Mouse (Mus musculus): Measurements from ENCODE around the gene Pkd1l3. TPM values are rescaled to one million over a fixed set of nuclear protein-coding genes. Genes with fewer than 3 reads are reported as not detected.

Pkd1l3 gene
- polyA plus RNA-seq, 1 experiment from 2014 or later = 0.11 TPM

DNA sequence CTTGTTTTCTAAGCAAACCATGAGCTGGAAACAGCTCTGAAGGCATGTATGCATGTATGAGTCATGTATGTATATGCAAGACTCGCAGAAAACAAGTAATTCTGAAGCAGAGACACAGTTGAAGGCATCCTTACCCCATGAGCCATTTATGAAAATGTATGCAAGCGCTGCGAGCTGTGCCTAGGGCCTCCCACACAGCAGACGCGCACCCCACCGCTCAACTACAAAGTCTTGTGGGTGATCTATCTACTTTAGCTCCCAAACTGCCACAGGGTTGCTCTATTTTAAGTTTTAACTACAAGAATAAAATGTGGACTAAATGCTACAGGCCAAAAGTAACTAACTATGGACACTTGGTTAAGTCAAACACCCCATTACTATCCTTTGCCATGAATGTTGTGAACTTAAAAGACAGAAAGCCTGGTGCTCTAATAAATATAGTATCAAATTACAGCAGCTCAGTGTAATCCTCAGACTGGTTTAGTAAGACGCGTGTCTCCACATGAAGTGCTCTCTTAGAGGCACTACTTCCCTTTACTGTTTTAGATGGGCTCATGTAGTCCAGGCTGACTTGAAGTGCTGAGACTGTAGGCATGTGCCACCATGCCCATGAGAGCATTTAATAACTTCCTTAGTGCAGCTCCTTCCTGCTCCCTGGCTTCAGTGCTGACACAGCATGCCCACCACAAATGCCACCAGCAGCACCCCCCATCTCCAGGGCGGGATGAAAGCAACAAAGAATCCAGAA, 61.8 kb downstream of the Pkd1l3 start:
- Histone ChIP-seq H3K4me3 (replicated peaks) (no peak overlapping the region), H3K36me3 (peaks cover 93% of the 10 kb centered on the region), H3K4me1 (no peaks in the 10 kb centered on the region), H3K9me3 (replicated peaks) (no peaks in the 10 kb centered on the region), H3K9ac (no peak overlapping the region), H3K27ac (replicated peaks) (peak overlapping the region; percentile 68), H3K27me3 (no peaks in the 10 kb centered on the region), H3K4me2 (replicated peaks) (no peak overlapping the region)
- ATAC-seq (ENCODE audit: insufficient number of reproducible peaks, low FRiP score, low TSS enrichment, low read depth) = peak; percentile 78; the same call in 1 of the 2 replicates
- WGBS = 72% methylated on average over 9 of the region's 9 CpGs

DNA sequence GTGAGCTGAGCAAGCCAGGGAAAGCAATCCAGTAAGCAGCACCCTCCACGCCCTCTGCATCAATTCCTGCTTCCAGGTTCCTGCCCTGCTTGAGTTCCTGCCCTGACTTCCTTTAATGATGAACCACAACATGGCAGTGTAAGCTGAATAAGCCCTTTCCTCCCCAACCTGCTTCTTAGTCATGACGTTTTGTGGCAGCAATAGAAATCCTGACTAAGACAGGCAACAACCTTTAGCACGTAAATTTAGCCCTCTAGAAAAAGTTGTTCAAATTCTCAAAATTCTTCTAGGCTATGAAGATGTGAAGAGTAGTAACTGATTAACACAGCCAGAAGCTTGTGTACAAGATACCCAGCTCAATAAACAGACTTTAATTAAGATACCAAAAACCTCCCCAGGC, 67.2 kb downstream of the Pkd1l3 start:
- Histone ChIP-seq H3K4me1 (no peaks in the 10 kb centered on the region), H3K27ac (replicated peaks) (no peak overlapping the region), H3K9ac (no peak overlapping the region), H3K9me3 (replicated peaks) (no peaks in the 10 kb centered on the region), H3K4me2 (replicated peaks) (no peak overlapping the region), H3K36me3 (peaks cover 66% of the 10 kb centered on the region), H3K4me3 (replicated peaks) (no peak overlapping the region), H3K27me3 (no peaks in the 10 kb centered on the region)
- WGBS = 72% methylated on average over 3 of the region's 3 CpGs
- ATAC-seq (ENCODE audit: insufficient number of reproducible peaks, low FRiP score, low TSS enrichment, low read depth) = no peak

DNA sequence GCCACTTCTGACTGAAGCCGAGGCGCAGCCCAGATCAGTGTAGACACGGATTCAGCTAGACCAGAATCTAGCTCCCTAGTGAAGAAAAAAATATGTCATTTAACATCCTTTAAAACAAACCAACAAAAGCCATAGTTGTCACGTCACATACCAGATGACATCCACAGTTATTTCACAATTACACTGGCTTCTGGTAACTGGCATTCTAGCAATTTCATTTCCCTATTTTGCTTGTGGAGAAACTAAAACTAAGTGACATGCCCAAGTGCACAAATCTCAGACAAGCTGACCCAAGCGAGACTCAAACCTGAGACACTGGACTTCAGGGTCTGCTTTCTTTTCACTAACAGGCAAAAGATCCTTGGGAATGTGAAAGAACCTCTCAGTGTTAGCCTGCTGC, 67.8 kb downstream of the Pkd1l3 start:
- H3K36me3 ChIP-seq = peaks cover 61% of the 10 kb centered on the region
- no peaks in the 10 kb centered on the region for H3K4me1 ChIP-seq
- no peak for ATAC-seq (ENCODE audit: insufficient number of reproducible peaks, low FRiP score, low TSS enrichment, low read depth)
- no peak overlapping the region for H3K27ac ChIP-seq (replicated peaks)
- H3K9ac ChIP-seq = no peak overlapping the region
- H3K4me3 ChIP-seq (replicated peaks) = no peak overlapping the region
- H3K4me2 ChIP-seq (replicated peaks) = no peak overlapping the region
- no peaks in the 10 kb centered on the region for H3K9me3 ChIP-seq (replicated peaks)
- H3K27me3 ChIP-seq = no peaks in the 10 kb centered on the region
- 88% methylated on average over 5 of the region's 5 CpGs for WGBS

DNA sequence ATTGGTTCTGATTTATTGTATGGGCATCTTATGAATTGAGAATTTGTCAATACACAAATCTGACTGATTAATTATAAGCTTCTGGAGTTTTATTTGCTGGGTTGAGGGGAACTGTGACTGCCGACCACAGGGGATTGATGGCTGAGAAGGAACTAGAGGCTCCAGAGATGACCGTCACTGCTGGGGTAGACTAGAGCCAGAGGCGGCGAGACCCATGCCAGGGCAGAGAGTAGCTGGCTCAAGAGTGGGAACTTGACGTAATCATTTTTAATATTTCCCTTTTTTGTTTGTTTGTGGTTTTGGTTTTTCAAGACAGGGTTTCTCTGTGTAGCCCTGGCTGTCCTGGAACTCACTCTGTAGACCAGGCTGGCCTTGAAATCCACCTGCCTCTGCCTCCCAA, 72.9 kb downstream of the Pkd1l3 start:
- H3K4me2 ChIP-seq (replicated peaks) = no peak overlapping the region
- H3K4me3 ChIP-seq (replicated peaks) = no peak overlapping the region
- H3K36me3 ChIP-seq = peaks cover 15% of the 10 kb centered on the region
- H3K4me1 ChIP-seq = peaks cover 12% of the 10 kb centered on the region
- WGBS = 90% methylated on average over 5 of the region's 5 CpGs
- H3K27me3 ChIP-seq = no peaks in the 10 kb centered on the region
- no peak overlapping the region for H3K27ac ChIP-seq (replicated peaks)
- no peaks in the 10 kb centered on the region for H3K9me3 ChIP-seq (replicated peaks)
- H3K9ac ChIP-seq = no peak overlapping the region
- no peak for ATAC-seq (ENCODE audit: insufficient number of reproducible peaks, low FRiP score, low TSS enrichment, low read depth)

DNA sequence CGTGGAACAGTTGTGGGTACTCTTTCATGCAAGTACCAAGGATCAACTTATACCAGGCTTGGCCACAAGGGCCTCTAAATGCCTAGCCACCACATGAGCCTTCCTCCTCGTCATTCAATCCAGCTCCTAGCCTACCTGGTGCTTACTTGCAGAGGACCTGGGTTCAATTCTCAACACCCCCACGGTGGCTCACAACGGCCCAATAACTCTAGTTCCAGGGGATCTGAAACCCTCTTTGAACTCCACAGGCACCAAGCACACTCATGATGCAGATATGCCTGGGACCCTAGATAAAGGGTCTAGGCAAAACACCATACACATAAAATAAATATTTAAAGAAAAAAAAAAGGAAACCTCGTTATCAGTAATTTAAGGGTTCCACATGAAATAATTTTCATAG, 77.5 kb downstream of the Pkd1l3 start:
- Histone ChIP-seq H3K4me1 (peaks cover 21% of the 10 kb centered on the region), H3K27me3 (no peaks in the 10 kb centered on the region), H3K27ac (replicated peaks) (no peak overlapping the region), H3K4me3 (replicated peaks) (peak overlapping the region; percentile 97), H3K9me3 (replicated peaks) (no peaks in the 10 kb centered on the region), H3K4me2 (replicated peaks) (peak overlapping the region; percentile 59), H3K36me3 (no peaks in the 10 kb centered on the region), H3K9ac (no peak overlapping the region)
- WGBS = 38% methylated on average over 5 of the region's 5 CpGs
- ATAC-seq (ENCODE audit: insufficient number of reproducible peaks, low FRiP score, low TSS enrichment, low read depth) = no peak

DNA sequence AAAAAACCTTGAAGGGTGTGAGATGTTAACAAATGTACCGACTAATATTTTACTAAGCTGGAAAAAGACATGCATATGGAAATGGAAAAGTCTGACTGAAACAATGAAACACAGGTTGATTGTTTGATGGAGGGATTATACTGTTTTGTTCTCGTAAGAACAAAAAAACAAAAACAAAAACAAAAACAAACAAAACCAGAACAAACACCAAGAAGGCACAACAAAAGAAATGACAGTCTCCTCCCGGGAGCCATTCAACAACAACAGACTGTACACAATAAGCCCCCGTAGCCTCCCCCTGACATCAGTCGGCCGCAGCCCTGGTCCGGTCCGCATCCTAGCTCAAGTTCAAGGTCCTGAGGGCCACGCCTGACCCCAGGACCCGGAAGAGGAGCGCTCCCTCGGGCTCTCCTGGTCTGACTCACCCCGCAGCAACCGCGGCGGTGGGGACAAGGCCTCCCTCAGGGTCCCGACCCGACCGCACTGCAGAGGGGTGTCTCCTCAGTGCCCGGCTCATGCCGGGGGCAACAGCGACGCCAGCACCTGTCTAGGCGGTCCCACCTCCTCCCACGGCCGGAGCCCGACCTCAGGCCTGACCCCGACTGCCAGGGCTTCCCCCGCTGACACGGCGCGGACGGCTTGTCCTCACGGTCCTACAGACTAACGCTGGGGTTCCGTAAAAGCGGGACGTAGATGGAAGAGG, 78.3 kb downstream of the Pkd1l3 start:
- H3K4me1 ChIP-seq = peaks cover 21% of the 10 kb centered on the region
- H3K4me2 ChIP-seq (replicated peaks) = peak overlapping the region; percentile 59
- H3K27ac ChIP-seq (replicated peaks) = peak overlapping the region; percentile 78
- under 1% methylated on average over 38 of the region's 38 CpGs for WGBS
- ATAC-seq (ENCODE audit: insufficient number of reproducible peaks, low FRiP score, low TSS enrichment, low read depth) = peak; percentile 68
- H3K36me3 ChIP-seq = no peaks in the 10 kb centered on the region
- H3K9me3 ChIP-seq (replicated peaks) = no peaks in the 10 kb centered on the region
- H3K27me3 ChIP-seq = no peaks in the 10 kb centered on the region
- H3K4me3 ChIP-seq (replicated peaks) = peak overlapping the region; percentile 97
- peak overlapping the region; percentile 96 for H3K9ac ChIP-seq

DNA sequence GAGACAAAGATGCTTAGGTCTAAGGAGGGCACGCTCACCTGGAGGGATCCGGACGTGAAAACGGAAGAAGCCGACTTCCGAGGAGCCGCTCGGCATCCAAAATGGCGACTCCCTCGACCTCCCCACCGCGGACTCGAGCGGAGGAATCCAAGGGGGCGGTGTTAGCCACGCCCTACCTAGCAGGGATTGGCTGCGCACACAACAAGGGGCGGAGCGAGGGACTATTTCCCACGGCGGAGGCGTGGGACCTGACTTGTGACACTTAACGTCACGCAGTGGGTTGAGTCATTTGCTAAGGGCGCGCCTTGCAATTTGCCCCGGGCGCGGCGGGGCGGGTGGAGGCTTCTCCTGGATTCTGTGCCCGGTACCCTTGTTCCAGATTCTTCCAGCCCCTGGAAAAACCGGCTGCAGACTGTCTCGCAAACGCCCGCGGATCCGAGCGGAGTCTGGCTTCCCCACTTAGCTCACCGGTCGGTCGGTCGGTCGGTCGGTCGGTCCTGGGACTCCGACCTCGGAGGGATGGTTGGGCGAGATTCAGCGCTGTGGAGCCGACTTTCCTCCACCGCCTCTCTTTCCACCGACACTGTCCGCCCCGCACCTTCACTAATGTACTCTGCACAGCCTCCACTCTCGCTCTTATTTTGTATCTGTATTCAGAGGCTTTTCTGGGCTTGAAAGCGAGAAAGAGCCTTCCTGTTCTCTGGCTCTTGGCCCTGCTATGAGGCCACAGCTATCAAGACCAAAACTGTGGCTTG, 79.0 kb downstream of the Pkd1l3 start, which contains the start of gene Ist1:
Gene Ist1, minus strand, starts transcription at position 115 of the 755 bp plus-strand sequence.
- no peaks in the 10 kb centered on the region for H3K27me3 ChIP-seq
- no peaks in the 10 kb centered on the region for H3K9me3 ChIP-seq (replicated peaks)
- H3K4me1 ChIP-seq = peaks cover 21% of the 10 kb centered on the region
- H3K36me3 ChIP-seq = no peaks in the 10 kb centered on the region
- peak within 1 kb of the TSS; percentile 97 for H3K4me3 ChIP-seq (replicated peaks)
- peak within 1 kb of the TSS; percentile 86 for H3K27ac ChIP-seq (replicated peaks)
- under 1% methylated on average over 57 of the region's 57 CpGs for WGBS
- peak within 1 kb of the TSS; percentile 96 for H3K9ac ChIP-seq
- ATAC-seq (ENCODE audit: insufficient number of reproducible peaks, low FRiP score, low TSS enrichment, low read depth) = peak; percentile 97
- peak within 1 kb of the TSS; percentile 83 for H3K4me2 ChIP-seq (replicated peaks)

DNA sequence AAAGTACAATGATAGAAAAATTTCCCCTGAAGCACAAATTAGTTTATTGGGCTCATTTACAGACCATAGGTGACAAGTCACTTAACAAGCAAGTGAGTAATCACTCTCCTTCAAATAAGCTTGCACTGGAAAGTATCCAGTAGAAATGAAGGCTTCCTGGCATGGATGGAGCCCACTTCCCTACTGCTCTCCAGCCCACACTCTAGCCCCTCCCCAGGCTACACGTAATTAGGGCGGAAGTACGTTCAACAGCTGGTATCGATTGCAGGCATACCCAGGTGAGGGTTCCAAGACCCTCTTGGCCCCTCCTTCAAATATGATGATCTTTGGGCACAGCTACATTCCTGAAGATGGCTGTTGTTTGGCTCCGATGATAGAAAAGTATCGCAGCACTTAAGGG, 79.8 kb downstream of the Pkd1l3 start:
- Histone ChIP-seq H3K36me3 (no peaks in the 10 kb centered on the region), H3K4me2 (replicated peaks) (no peak overlapping the region)

DNA sequence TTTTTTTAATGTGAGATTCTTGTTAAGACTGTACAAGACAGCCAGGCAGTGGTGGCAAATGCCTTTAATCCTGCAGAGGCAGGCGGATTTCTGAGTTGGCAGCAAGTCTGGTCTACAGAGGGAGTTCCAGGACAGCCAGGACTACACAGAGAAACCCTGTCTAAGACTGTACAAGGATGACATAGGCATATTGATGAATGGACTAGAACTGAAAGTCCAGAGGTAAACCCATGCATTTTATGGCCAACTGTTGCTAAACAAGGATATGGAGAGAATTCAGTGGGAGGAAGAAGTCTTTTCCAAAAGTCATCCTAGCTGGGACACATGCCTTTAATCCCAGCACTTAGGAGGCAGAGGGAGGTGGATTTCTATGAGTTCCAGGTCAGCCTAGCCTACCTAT, 83.4 kb downstream of the Pkd1l3 start:
- H3K4me3 ChIP-seq (replicated peaks) = no peak overlapping the region
- H3K4me1 ChIP-seq = peaks cover 8% of the 10 kb centered on the region
- 0 out of 2 replicates have a peak, but pooled peaks cover 2% of the 10 kb centered on the region for H3K27me3 ChIP-seq
- H3K4me2 ChIP-seq (replicated peaks) = no peak overlapping the region
- H3K36me3 ChIP-seq = no peaks in the 10 kb centered on the region
- WGBS = 68% methylated on average over 1 of the region's 1 CpGs
- H3K9ac ChIP-seq = no peak overlapping the region
- H3K27ac ChIP-seq (replicated peaks) = no peak overlapping the region
- ATAC-seq (ENCODE audit: insufficient number of reproducible peaks, low FRiP score, low TSS enrichment, low read depth) = no peak
- H3K9me3 ChIP-seq (replicated peaks) = no peaks in the 10 kb centered on the region

More for the DNA sequence above, 79.8 kb downstream of the Pkd1l3 start:
- Histone ChIP-seq H3K27me3 (no peaks in the 10 kb centered on the region), H3K9me3 (replicated peaks) (no peaks in the 10 kb centered on the region), H3K4me1 (peaks cover 21% of the 10 kb centered on the region), H3K4me3 (replicated peaks) (peak overlapping the region; percentile 97; the same call in 1 of the 2 replicates), H3K9ac (no peak overlapping the region), H3K27ac (replicated peaks) (0 out of 2 replicates have a peak overlapping the region, but pooled peaks have one; percentile 86)
- 40% methylated on average over 6 of the region's 6 CpGs for WGBS
- no peak for ATAC-seq (ENCODE audit: insufficient number of reproducible peaks, low FRiP score, low TSS enrichment, low read depth)

DNA sequence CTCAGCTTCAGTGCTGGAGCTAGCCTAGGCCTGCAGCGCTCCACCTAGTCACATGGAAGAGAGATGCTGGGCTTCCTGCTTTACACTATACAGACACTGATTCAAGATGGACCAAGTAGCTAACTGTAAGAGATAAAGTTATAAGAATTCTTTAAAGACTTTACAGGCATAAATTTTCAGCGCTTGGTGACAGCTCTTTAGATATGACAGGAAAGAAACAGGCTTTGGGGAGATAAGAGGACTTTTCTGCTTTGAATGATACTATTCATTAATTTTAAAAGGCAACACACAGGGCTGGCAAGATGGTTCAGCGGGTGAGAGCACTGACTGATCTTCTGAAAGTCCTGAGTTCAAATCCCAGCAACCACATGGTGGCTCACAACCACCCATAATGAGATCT, 84.2 kb downstream of the Pkd1l3 start:
- Histone ChIP-seq H3K4me2 (replicated peaks) (no peak overlapping the region), H3K9me3 (replicated peaks) (no peaks in the 10 kb centered on the region), H3K4me1 (peaks cover 8% of the 10 kb centered on the region), H3K36me3 (no peaks in the 10 kb centered on the region), H3K27ac (replicated peaks) (no peak overlapping the region), H3K9ac (no peak overlapping the region), H3K27me3 (0 out of 2 replicates have a peak, but pooled peaks cover 3% of the 10 kb centered on the region), H3K4me3 (replicated peaks) (no peak overlapping the region)
- 79% methylated on average over 3 of the region's 3 CpGs for WGBS
- ATAC-seq (ENCODE audit: insufficient number of reproducible peaks, low FRiP score, low TSS enrichment, low read depth) = no peak

Measured in embryonic facial prominence, embryonic 15.5 days (tissue).